Mouse (Mus musculus): ENCODE data around the gene Syndig1l.

The Syndig1l gene

GRCm38 (mm10) chr12:84698319-84699081 is at the start of gene Syndig1l:
Gene Syndig1l (minus strand): TSS chr12:84698831.
- no peak for DNase-seq (ENCODE audit: extremely low read depth, insufficient read length, low spot score)

- DNase-seq (ENCODE audit: extremely low read depth, insufficient read length, low spot score), result no peak
These were observed 49.5 kb upstream of the Syndig1l start for GRCm38 (mm10) chr12:84748134-84748533.

- DNase-seq (ENCODE audit: extremely low read depth, insufficient read length, low spot score), result no peak
These were observed 47.1 kb upstream of the Syndig1l start for GRCm38 (mm10) chr12:84745700-84746099.

- DNase-seq (ENCODE audit: extremely low read depth, insufficient read length, low spot score), result no peak
These were observed 44.9 kb upstream of the Syndig1l start for GRCm38 (mm10) chr12:84743496-84743895.

- no peak for DNase-seq (ENCODE audit: extremely low read depth, insufficient read length, low spot score)
These were observed 34.7 kb upstream of the Syndig1l start for GRCm38 (mm10) chr12:84733366-84733765.

- no peak for DNase-seq (ENCODE audit: extremely low read depth, insufficient read length, low spot score)
These were observed 29.8 kb upstream of the Syndig1l start for GRCm38 (mm10) chr12:84728421-84728820.

GRCm38 (mm10) chr12:84727434-84727833 is 28.8 kb upstream of the Syndig1l start:
- DNase-seq (ENCODE audit: extremely low read depth, insufficient read length, low spot score), result no peak

- DNase-seq (ENCODE audit: extremely low read depth, insufficient read length, low spot score), result no peak
These were observed 28.4 kb upstream of the Syndig1l start for GRCm38 (mm10) chr12:84726986-84727385.

- DNase-seq (ENCODE audit: extremely low read depth, insufficient read length, low spot score), result no peak
These were observed 27.8 kb upstream of the Syndig1l start for GRCm38 (mm10) chr12:84726391-84726790.

GRCm38 (mm10) chr12:84718462-84719244 is 20.0 kb upstream of the Syndig1l start:
- DNase-seq (ENCODE audit: extremely low read depth, insufficient read length, low spot score), result no peak

GRCm38 (mm10) chr12:84714578-84714977 is 15.9 kb upstream of the Syndig1l start:
- DNase-seq (ENCODE audit: extremely low read depth, insufficient read length, low spot score), result no peak

GRCm38 (mm10) chr12:84709842-84710439 is 11.3 kb upstream of the Syndig1l start:
- DNase-seq (ENCODE audit: extremely low read depth, insufficient read length, low spot score), result no peak

GRCm38 (mm10) chr12:84707804-84708203 is 9.2 kb upstream of the Syndig1l start:
- DNase-seq (ENCODE audit: extremely low read depth, insufficient read length, low spot score), result no peak

- no peak for DNase-seq (ENCODE audit: extremely low read depth, insufficient read length, low spot score)
These were observed 8.3 kb upstream of the Syndig1l start for GRCm38 (mm10) chr12:84706886-84707285.

- DNase-seq (ENCODE audit: extremely low read depth, insufficient read length, low spot score), result no peak
These were observed 4.0 kb upstream of the Syndig1l start for GRCm38 (mm10) chr12:84702586-84702985.

GRCm38 (mm10) chr12:84692141-84692540 is 6.5 kb downstream of the Syndig1l start:
- no peak for DNase-seq (ENCODE audit: extremely low read depth, insufficient read length, low spot score)

GRCm38 (mm10) chr12:84691347-84691746 is 7.3 kb downstream of the Syndig1l start:
- DNase-seq (ENCODE audit: extremely low read depth, insufficient read length, low spot score), result no peak

- DNase-seq (ENCODE audit: extremely low read depth, insufficient read length, low spot score), result no peak
These were observed 9.6 kb downstream of the Syndig1l start for GRCm38 (mm10) chr12:84689051-84689450.

- DNase-seq (ENCODE audit: extremely low read depth, insufficient read length, low spot score), result no peak
These were observed 11.1 kb downstream of the Syndig1l start for GRCm38 (mm10) chr12:84687531-84687930.

- DNase-seq (ENCODE audit: extremely low read depth, insufficient read length, low spot score), result no peak
These were observed 12.5 kb downstream of the Syndig1l start for GRCm38 (mm10) chr12:84686176-84686575.

- DNase-seq (ENCODE audit: extremely low read depth, insufficient read length, low spot score), result no peak
These were observed 14.1 kb downstream of the Syndig1l start for GRCm38 (mm10) chr12:84684569-84684968.
